Mouse (Mus musculus): ENCODE results near the gene Plbd2.
A peak's percentile ranks its signal among the peaks of the same experiment; 100 is the strongest.
"Not testable (repeated sequence)": the region's sequence is repeated elsewhere in the genome, so short reads cannot be mapped to it uniquely, and the experiment has no call there.

Plbd2 gene

GRCm38 (mm10) chr5:120510982-120511642 lies 7.7 kb upstream of the Plbd2 start, which contains the start of gene Slc8b1:
TSS of gene Slc8b1 (plus strand) at chr5:120511168.
- peak; percentile 94 to 96 for DNase-seq (ENCODE audit: low spot score in 2 of 2)

- DNase-seq (ENCODE audit: low spot score in 2 of 2), result no peak
Measured at GRCm38 (mm10) chr5:120507311-120507710, 3.9 kb upstream of the Plbd2 start.

GRCm38 (mm10) chr5:120506490-120506889 lies 3.1 kb upstream of the Plbd2 start:
- no peak for DNase-seq (ENCODE audit: low spot score in 2 of 2)

- no peak for DNase-seq (ENCODE audit: low spot score in 2 of 2)
Measured at GRCm38 (mm10) chr5:120505781-120506180, 2.4 kb upstream of the Plbd2 start.

GRCm38 (mm10) chr5:120505368-120505767 lies 1.9 kb upstream of the Plbd2 start:
- DNase-seq (ENCODE audit: low spot score in 2 of 2), result peak; percentile 38 to 59

- DNase-seq (ENCODE audit: low spot score in 2 of 2), result no peak
Measured at GRCm38 (mm10) chr5:120502675-120503143, 716 bp downstream of the Plbd2 start.

- no peak for DNase-seq (ENCODE audit: low spot score in 2 of 2)
Measured at GRCm38 (mm10) chr5:120502147-120502621, 1.2 kb downstream of the Plbd2 start.

GRCm38 (mm10) chr5:120500609-120501008 lies 2.8 kb downstream of the Plbd2 start:
- DNase-seq (ENCODE audit: low spot score in 2 of 2), result not testable (repeated sequence)

- no peak for DNase-seq (ENCODE audit: low spot score in 2 of 2)
Measured at GRCm38 (mm10) chr5:120499202-120499601, 4.2 kb downstream of the Plbd2 start.

GRCm38 (mm10) chr5:120497071-120497470 lies 6.4 kb downstream of the Plbd2 start:
- DNase-seq (ENCODE audit: low spot score in 2 of 2), result no peak

GRCm38 (mm10) chr5:120495703-120496226 lies 7.7 kb downstream of the Plbd2 start:
- DNase-seq (ENCODE audit: low spot score in 2 of 2), result no peak

GRCm38 (mm10) chr5:120495064-120495702 lies 8.2 kb downstream of the Plbd2 start:
- no peak for DNase-seq (ENCODE audit: low spot score in 2 of 2)

GRCm38 (mm10) chr5:120493873-120494395 lies 9.5 kb downstream of the Plbd2 start:
- no peak for DNase-seq (ENCODE audit: low spot score in 2 of 2)

GRCm38 (mm10) chr5:120493440-120493839 lies 10.0 kb downstream of the Plbd2 start:
- no peak for DNase-seq (ENCODE audit: low spot score in 2 of 2)

GRCm38 (mm10) chr5:120492437-120492836 lies 11.0 kb downstream of the Plbd2 start:
- no peak for DNase-seq (ENCODE audit: low spot score in 2 of 2)

- DNase-seq (ENCODE audit: low spot score in 2 of 2), result no peak
Measured at GRCm38 (mm10) chr5:120490679-120491192, 12.7 kb downstream of the Plbd2 start.

- DNase-seq (ENCODE audit: low spot score in 2 of 2), result no peak
Measured at GRCm38 (mm10) chr5:120487844-120488243, 15.6 kb downstream of the Plbd2 start.

- DNase-seq (ENCODE audit: low spot score in 2 of 2), result no peak
Measured at GRCm38 (mm10) chr5:120483399-120483798, 20.0 kb downstream of the Plbd2 start.

- no peak for DNase-seq (ENCODE audit: low spot score in 2 of 2)
Measured at GRCm38 (mm10) chr5:120481205-120481604, 22.2 kb downstream of the Plbd2 start.

GRCm38 (mm10) chr5:120479538-120479937 lies 23.9 kb downstream of the Plbd2 start:
- DNase-seq (ENCODE audit: low spot score in 2 of 2), result no peak

GRCm38 (mm10) chr5:120477993-120478392 lies 25.4 kb downstream of the Plbd2 start:
- no peak for DNase-seq (ENCODE audit: low spot score in 2 of 2)

- DNase-seq (ENCODE audit: low spot score in 2 of 2), result no peak
Measured at GRCm38 (mm10) chr5:120476296-120476695, 27.1 kb downstream of the Plbd2 start, which contains the start of gene Sds. TSS of gene Sds (plus strand) at chr5:120476526.

Measured in spleen, postnatal 14 days (tissue).